16 mouse cellular contexts compared by ENCODE assay signal in genomic region chr1:127087616-127088015, GRCm38 (mm10).
"Had no signal": no experiment of that assay in that cellular context is flagged by ENCODE, and none has a peak within 500 bp of the region (broad histone marks: within the 10 kb centered on the region; RNA-seq: fewer than 3 reads in every experiment).

No protein-coding gene starts in this region.

- H3K36me3 ChIP-seq: neural tube, embryonic 13.5 days; neural tube, embryonic 15.5 days; stomach, embryonic 15.5 days had no signal

- H3K4me3 ChIP-seq: neural tube, embryonic 13.5 days; neural tube, embryonic 15.5 days; stomach, embryonic 15.5 days had no signal

- H3K27me3 ChIP-seq: neural tube, embryonic 13.5 days; neural tube, embryonic 15.5 days; stomach, embryonic 15.5 days had no signal

- H3K9ac ChIP-seq: neural tube, embryonic 13.5 days; neural tube, embryonic 15.5 days; stomach, embryonic 15.5 days had no signal

- H3K9me3 ChIP-seq: stomach, embryonic 15.5 days had no signal

- H3K27ac ChIP-seq: neural tube, embryonic 13.5 days; neural tube, embryonic 15.5 days; stomach, embryonic 15.5 days; stomach, postnatal 0 days had no signal

- H3K4me2 ChIP-seq: neural tube, embryonic 13.5 days; neural tube, embryonic 15.5 days; stomach, embryonic 15.5 days had no signal

- DNase-seq: retina, postnatal 1 day; right cerebral cortex, adult 18-20 months; right cerebral cortex, postnatal 14 days; right cerebral cortex, postnatal 25 days; right cerebral cortex, postnatal 4 days; spleen, adult 18-20 months; thymus, adult 18-20 months; thymus, adult 2 months; thymus, postnatal 14 days; thymus, postnatal 25 days; thymus, postnatal 36 days; thymus, postnatal 4 days had no signal

- H3K4me1 ChIP-seq: neural tube, embryonic 13.5 days; neural tube, embryonic 15.5 days; stomach, embryonic 15.5 days had no signal
